Mouse (Mus musculus): Measurements from ENCODE around the gene Fen1. TPM values are rescaled to one million over a fixed set of nuclear protein-coding genes. Genes with fewer than 3 reads are reported as not detected.
"Not testable (repeated sequence)": the region's sequence is repeated elsewhere in the genome, so short reads cannot be mapped to it uniquely, and the experiment has no call there.

The Fen1 gene
- polyA plus RNA-seq, 1 experiment from 2014 or later = 27.6 TPM

DNA sequence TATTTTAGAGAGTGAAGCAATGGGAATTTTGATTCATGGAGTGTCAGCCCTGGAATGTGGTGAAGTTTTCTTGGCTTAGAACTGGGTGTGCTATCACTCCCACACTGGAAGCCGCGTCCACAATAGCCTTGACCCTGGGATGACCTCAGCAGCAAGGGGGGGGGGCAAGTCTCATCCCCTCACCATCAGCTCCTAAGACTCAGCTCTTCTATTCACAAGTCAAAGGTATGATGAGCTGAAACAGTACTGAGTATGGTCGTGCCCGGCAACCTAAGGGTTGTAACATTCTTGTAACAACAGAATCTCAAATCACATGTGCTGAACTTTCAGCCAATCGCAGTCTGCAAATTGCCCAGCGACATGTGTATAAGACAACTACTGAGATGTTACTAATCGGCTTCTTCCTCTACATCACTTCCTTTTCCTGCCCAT lies 27.0 kb downstream of the Fen1 start:
- Histone ChIP-seq H3K36me3 (ENCODE audit: control insufficient read depth, insufficient read depth, low read length) (no peaks in the 10 kb centered on the region), H3K27me3 (replicated peaks; ENCODE audit: control insufficient read depth, insufficient read depth, low read length) (no peaks in the 10 kb centered on the region), H3K4me1 (ENCODE audit: control insufficient read depth, insufficient read depth, low read depth, low read length) (no peaks in the 10 kb centered on the region), H3K9me3 (ENCODE audit: control insufficient read depth, low read length) (no peaks in the 10 kb centered on the region), H3K9ac (ENCODE audit: low read depth, low read length) (no peak overlapping the region), H3K27ac (ENCODE audit: low read depth, low read length) (no peak overlapping the region), H3K4me3 (ENCODE audit: low read length) (no peak overlapping the region), H3K4me2 (ENCODE audit: low read length) (no peak overlapping the region)
- WGBS = 57% methylated on average over 7 of the region's 7 CpGs
- ATAC-seq = no peak

DNA sequence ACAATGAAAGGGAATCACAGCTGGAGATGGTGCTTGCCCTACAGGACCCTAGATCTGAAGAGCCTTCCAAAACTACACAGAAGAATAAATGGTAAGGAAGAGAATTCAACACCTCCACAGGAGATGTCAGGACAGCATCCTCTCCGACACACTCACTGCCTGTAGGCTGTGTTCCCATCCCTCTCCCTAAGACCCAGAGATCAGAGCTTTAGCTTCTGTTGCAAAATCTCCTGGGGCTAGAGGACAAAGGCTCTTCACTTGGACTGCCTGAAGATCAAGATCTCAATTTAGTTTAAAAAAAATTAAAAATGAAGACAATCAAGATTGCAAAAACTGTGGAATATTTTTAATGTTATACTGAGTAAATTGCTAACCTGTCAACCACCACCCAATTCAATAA lies 27.5 kb downstream of the Fen1 start:
- H3K4me3 ChIP-seq (ENCODE audit: low read length) = no peak overlapping the region
- H3K9ac ChIP-seq (ENCODE audit: low read depth, low read length) = no peak overlapping the region
- no peaks in the 10 kb centered on the region for H3K9me3 ChIP-seq (ENCODE audit: control insufficient read depth, low read length)
- no peak overlapping the region for H3K4me2 ChIP-seq (ENCODE audit: low read length)
- no peak overlapping the region for H3K27ac ChIP-seq (ENCODE audit: low read depth, low read length)
- no peaks in the 10 kb centered on the region for H3K4me1 ChIP-seq (ENCODE audit: control insufficient read depth, insufficient read depth, low read depth, low read length)
- 54% methylated on average over 1 of the region's 1 CpGs for WGBS
- ATAC-seq = no peak
- no peaks in the 10 kb centered on the region for H3K36me3 ChIP-seq (ENCODE audit: control insufficient read depth, insufficient read depth, low read length)
- H3K27me3 ChIP-seq (replicated peaks; ENCODE audit: control insufficient read depth, insufficient read depth, low read length) = no peaks in the 10 kb centered on the region

DNA sequence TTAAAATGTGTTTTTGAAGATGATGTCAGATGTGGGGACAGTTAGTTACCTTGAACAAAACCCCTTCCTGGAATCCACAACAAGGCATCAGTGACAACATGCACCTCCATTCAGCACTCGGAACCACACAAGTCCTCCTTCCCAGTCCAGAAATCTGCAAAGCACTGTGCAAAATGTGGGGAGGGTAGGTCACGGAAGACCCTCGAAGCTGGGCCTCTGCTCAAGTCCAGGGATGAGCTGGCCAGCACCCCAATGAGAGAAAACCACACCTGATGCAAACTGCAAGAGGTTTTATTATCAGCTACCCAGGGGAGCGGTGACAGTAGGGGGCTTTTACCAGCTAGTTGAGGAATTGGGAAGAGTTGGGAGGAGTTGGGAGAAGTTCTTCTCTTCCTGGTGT lies 29.0 kb downstream of the Fen1 start:
- Histone ChIP-seq H3K4me3 (ENCODE audit: low read length) (no peak overlapping the region), H3K4me1 (ENCODE audit: control insufficient read depth, insufficient read depth, low read depth, low read length) (no peaks in the 10 kb centered on the region), H3K36me3 (ENCODE audit: control insufficient read depth, insufficient read depth, low read length) (no peaks in the 10 kb centered on the region), H3K27me3 (replicated peaks; ENCODE audit: control insufficient read depth, insufficient read depth, low read length) (no peaks in the 10 kb centered on the region), H3K27ac (ENCODE audit: low read depth, low read length) (no peak overlapping the region), H3K4me2 (ENCODE audit: low read length) (no peak overlapping the region), H3K9ac (ENCODE audit: low read depth, low read length) (no peak overlapping the region), H3K9me3 (ENCODE audit: control insufficient read depth, low read length) (no peaks in the 10 kb centered on the region)
- WGBS = 78% methylated on average over 4 of the region's 4 CpGs
- ATAC-seq = no peak

DNA sequence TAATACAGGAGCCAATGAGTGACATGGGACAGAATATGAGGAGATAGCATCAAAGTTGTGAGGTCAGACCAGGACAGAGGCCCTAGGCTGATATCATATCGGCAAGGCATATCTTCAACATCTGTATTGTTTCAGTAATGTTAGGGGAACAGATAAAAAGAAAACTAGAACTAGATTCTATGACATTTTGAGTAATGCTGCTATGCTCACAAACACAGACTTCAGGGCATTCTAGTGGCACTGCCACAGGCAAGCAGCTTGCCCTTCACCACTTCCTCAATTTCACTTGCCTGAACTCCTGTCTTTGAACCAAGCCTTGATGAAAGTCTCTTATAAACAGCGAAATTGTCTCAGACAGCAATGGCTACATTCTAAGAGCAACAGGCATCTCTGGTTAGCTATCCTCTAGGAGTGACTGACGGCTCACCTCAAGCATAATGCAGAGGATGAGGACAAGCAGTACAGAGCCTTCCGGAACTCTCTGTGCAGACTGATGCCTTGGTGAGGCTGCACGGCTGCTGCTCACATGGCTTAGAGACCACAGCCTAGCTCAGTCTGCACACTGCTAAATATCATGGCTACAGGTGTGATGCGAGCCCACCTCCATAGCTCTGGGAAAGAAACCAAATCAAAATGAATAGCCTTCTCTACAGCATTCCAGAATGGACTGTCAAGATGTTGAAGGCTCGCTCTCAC lies 30.0 kb downstream of the Fen1 start:
- Histone ChIP-seq H3K9ac (ENCODE audit: low read depth, low read length) (no peak overlapping the region), H3K4me1 (ENCODE audit: control insufficient read depth, insufficient read depth, low read depth, low read length) (no peaks in the 10 kb centered on the region), H3K27me3 (replicated peaks; ENCODE audit: control insufficient read depth, insufficient read depth, low read length) (no peaks in the 10 kb centered on the region), H3K4me2 (ENCODE audit: low read length) (no peak overlapping the region), H3K36me3 (ENCODE audit: control insufficient read depth, insufficient read depth, low read length) (no peaks in the 10 kb centered on the region), H3K27ac (ENCODE audit: low read depth, low read length) (no peak overlapping the region), H3K4me3 (ENCODE audit: low read length) (no peak overlapping the region), H3K9me3 (ENCODE audit: control insufficient read depth, low read length) (no peaks in the 10 kb centered on the region)
- WGBS = 93% methylated on average over 7 of the region's 7 CpGs
- no peak for ATAC-seq

DNA sequence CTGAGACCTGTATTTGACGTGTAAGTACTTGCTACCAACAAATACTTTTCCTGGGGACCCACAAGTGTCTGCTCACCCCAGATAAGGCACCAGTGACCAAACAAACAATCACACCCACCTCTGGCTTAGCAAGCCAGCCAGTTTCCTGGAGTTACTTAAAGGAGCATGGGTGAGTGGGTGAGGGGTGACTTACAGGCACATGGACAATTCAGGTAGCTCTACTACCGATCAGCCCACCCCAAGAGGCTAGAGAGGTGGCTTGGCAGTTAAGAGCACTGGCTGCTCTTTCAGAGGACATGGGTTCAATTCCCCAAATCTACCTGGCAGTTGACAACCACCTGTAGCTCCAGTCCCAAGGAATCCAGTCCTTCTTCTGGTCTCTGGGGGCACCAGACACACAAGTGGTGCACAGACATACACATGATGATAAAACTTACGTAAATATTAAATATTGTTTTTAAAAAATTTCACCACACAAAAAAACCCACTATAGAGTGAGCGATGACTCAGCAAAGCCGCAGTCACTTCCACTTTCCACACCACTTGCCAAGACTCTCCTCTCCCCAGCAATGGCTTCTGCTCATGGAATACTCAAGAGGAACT lies 30.8 kb downstream of the Fen1 start:
- Histone ChIP-seq H3K36me3 (ENCODE audit: control insufficient read depth, insufficient read depth, low read length) (no peaks in the 10 kb centered on the region), H3K4me3 (ENCODE audit: low read length) (no peak overlapping the region), H3K27ac (ENCODE audit: low read depth, low read length) (no peak overlapping the region), H3K4me1 (ENCODE audit: control insufficient read depth, insufficient read depth, low read depth, low read length) (no peaks in the 10 kb centered on the region), H3K9ac (ENCODE audit: low read depth, low read length) (no peak overlapping the region), H3K27me3 (replicated peaks; ENCODE audit: control insufficient read depth, insufficient read depth, low read length) (no peaks in the 10 kb centered on the region), H3K9me3 (ENCODE audit: control insufficient read depth, low read length) (no peaks in the 10 kb centered on the region), H3K4me2 (ENCODE audit: low read length) (no peak overlapping the region)
- no peak for ATAC-seq
- WGBS = 90% methylated on average over 5 of the region's 5 CpGs

DNA sequence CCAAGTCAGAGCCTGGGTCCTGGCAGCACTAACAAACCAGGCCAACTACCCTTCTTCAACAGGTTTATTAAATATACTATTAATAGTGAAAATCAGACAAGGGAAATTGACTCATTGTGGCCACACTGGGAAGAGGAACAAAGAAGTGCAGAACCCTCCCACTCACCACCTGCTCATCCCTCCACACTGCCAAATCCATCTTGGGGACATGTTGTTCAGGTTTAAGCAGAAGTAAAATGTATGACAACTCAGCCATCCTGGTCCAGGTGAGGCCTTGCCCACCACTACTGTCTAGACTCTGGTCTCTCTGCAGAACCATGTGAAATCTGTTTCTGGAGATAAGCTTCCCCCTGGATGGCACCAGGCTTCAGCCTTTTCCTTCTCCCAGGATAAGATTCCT lies 32.1 kb downstream of the Fen1 start:
- no peaks in the 10 kb centered on the region for H3K4me1 ChIP-seq (ENCODE audit: control insufficient read depth, insufficient read depth, low read depth, low read length)

DNA sequence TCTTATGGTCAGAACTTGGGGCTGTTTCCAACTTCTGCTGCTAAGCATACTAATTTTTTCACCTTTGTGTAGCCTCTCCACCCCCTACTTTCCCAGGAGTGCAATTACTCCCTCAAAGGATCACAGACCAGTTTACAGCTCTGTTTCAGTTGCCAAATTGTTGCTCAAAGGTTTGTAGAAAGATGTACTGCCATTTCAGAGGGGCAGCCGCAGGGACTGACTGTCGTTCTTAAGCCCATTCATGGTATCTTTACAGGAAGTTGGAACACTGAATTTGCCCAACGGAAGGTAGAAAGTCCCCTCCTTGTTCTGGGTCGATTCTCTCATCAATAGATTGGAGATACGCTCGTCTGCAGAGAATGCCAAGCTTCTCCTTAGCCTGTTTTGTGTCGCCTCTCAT lies 32.6 kb downstream of the Fen1 start:
- 88% methylated on average over 7 of the region's 7 CpGs for WGBS
- Histone ChIP-seq H3K4me2 (ENCODE audit: low read length) (no peak overlapping the region), H3K36me3 (ENCODE audit: control insufficient read depth, insufficient read depth, low read length) (no peaks in the 10 kb centered on the region), H3K9me3 (ENCODE audit: control insufficient read depth, low read length) (no peaks in the 10 kb centered on the region), H3K27ac (ENCODE audit: low read depth, low read length) (no peak overlapping the region), H3K9ac (ENCODE audit: low read depth, low read length) (no peak overlapping the region), H3K4me1 (ENCODE audit: control insufficient read depth, insufficient read depth, low read depth, low read length) (no peaks in the 10 kb centered on the region), H3K4me3 (ENCODE audit: low read length) (no peak overlapping the region), H3K27me3 (replicated peaks; ENCODE audit: control insufficient read depth, insufficient read depth, low read length) (no peaks in the 10 kb centered on the region)
- ATAC-seq = no peak

More for the DNA sequence above, 32.1 kb downstream of the Fen1 start:
- no peak overlapping the region for H3K4me3 ChIP-seq (ENCODE audit: low read length)
- H3K4me2 ChIP-seq (ENCODE audit: low read length) = no peak overlapping the region
- H3K27ac ChIP-seq (ENCODE audit: low read depth, low read length) = no peak overlapping the region
- no peaks in the 10 kb centered on the region for H3K27me3 ChIP-seq (replicated peaks; ENCODE audit: control insufficient read depth, insufficient read depth, low read length)
- ATAC-seq = no peak
- H3K9ac ChIP-seq (ENCODE audit: low read depth, low read length) = no peak overlapping the region
- H3K36me3 ChIP-seq (ENCODE audit: control insufficient read depth, insufficient read depth, low read length) = no peaks in the 10 kb centered on the region
- no peaks in the 10 kb centered on the region for H3K9me3 ChIP-seq (ENCODE audit: control insufficient read depth, low read length)

DNA sequence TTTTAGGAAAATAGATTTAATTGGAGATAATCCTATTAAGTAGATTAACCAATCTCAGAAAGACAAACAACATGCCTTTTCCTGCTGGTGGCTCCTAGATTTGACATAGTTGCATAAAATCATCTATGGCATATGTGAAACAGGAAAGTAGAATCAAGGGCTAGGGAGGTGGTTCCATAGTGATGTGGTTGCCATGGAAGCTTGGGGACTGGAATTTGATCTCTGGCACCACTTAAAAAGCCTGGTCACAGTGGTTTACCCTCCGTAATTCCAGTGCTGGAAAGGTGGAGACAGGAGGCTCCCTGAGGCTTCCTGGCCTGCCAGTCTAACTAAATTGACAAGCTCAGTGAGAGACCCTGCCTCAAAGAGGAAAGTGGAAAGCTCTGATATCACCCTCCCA lies 33.5 kb downstream of the Fen1 start:
- Histone ChIP-seq H3K4me3 (ENCODE audit: low read length) (no peak overlapping the region), H3K27me3 (replicated peaks; ENCODE audit: control insufficient read depth, insufficient read depth, low read length) (no peaks in the 10 kb centered on the region), H3K4me2 (ENCODE audit: low read length) (no peak overlapping the region), H3K9ac (ENCODE audit: low read depth, low read length) (no peak overlapping the region), H3K9me3 (ENCODE audit: control insufficient read depth, low read length) (no peaks in the 10 kb centered on the region), H3K36me3 (ENCODE audit: control insufficient read depth, insufficient read depth, low read length) (no peaks in the 10 kb centered on the region), H3K4me1 (ENCODE audit: control insufficient read depth, insufficient read depth, low read depth, low read length) (no peaks in the 10 kb centered on the region), H3K27ac (ENCODE audit: low read depth, low read length) (no peak overlapping the region)
- WGBS = 15% methylated on average over 1 of the region's 1 CpGs
- ATAC-seq = no peak

DNA sequence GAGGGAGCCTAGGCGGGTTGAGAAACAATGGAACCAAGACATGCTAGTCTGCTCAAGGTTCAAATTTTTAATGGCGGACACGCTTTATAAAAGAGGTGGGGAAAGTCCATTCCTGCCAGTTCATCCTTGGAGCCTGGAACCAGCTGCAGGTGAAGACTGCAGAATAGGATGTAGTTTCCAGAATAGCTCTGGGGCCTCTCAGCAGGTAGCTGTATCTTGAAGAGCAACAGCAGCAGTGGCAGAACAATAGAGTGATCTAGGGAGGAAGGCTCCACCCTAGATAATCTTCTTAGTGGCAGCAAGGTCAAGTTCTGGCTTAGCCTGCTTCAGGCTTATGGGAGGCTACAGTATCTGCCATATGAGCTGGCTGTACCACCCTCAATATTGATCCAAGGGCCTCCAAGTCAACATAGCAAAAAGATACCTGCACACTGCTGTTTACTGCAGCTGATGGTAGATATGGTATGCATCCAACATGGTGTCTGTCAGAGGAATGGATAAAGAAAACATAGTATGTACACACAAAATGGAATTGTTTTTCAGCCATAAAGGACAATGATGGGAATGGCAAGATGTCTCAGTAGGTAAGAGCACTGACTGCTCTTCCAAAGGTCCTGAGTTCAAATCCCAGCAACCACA lies 34.2 kb downstream of the Fen1 start:
- not testable (repeated sequence) for H3K4me2 ChIP-seq (ENCODE audit: low read length); H3K9ac ChIP-seq (ENCODE audit: low read depth, low read length); H3K4me3 ChIP-seq (ENCODE audit: low read length); H3K27me3 ChIP-seq (replicated peaks; ENCODE audit: control insufficient read depth, insufficient read depth, low read length); H3K4me1 ChIP-seq (ENCODE audit: control insufficient read depth, insufficient read depth, low read depth, low read length); ATAC-seq; H3K9me3 ChIP-seq (ENCODE audit: control insufficient read depth, low read length); H3K36me3 ChIP-seq (ENCODE audit: control insufficient read depth, insufficient read depth, low read length); H3K27ac ChIP-seq (ENCODE audit: low read depth, low read length)
- 94% methylated on average over 3 of the region's 3 CpGs for WGBS
